Mouse (Mus musculus) neural tube, embryonic 14.5 days (tissue): ENCODE data around the gene Csrp2. TPM values are rescaled to one million over a fixed set of nuclear protein-coding genes. Genes with fewer than 3 reads are reported as not detected.

ENCODE experiments used
- ATAC-seq: fragments of 200-750 bp; cut with Nextera tagmentation; 2 replicates; pipeline ENCODE4 v1.8.0; 2017; ENCODE audit warnings: low read depth, mild to moderate bottlenecking, moderate TSS enrichment, moderate library complexity
- H3K27ac ChIP-seq: fragments of 300-500 bp; sonication (generic); 2 replicates; pipeline ENCODE4 v1.5.1; 2014; ENCODE audit warnings: low read depth, mild to moderate bottlenecking, control low read depth, low read length, moderate library complexity, mixed read lengths
- H3K27me3 ChIP-seq: fragments of 300-500 bp; sonication (generic); 2 replicates; pipeline ENCODE4 v1.6.1; 2014; ENCODE audit warnings: low read length; ENCODE audit not compliant: control insufficient read depth, insufficient read depth
- H3K36me3 ChIP-seq: fragments of 300-500 bp; sonication (generic); 2 replicates; pipeline ENCODE4 v1.6.1; 2014; ENCODE audit warnings: low read length, mixed read lengths; ENCODE audit not compliant: control insufficient read depth, insufficient read depth
- H3K4me1 ChIP-seq: fragments of 300-500 bp; sonication (generic); 2 replicates; pipeline ENCODE4 v1.6.1; 2014; ENCODE audit warnings: low read length; ENCODE audit not compliant: control insufficient read depth, insufficient read depth
- H3K4me2 ChIP-seq: fragments of 300-500 bp; sonication (generic); 2 replicates; pipeline ENCODE4 v1.6.1; 2014; ENCODE audit warnings: mild to moderate bottlenecking, low read depth, low read length, control low read depth
- H3K4me3 ChIP-seq: fragments of 300-500 bp; sonication (generic); 2 replicates; pipeline ENCODE4 v1.5.1; 2014; ENCODE audit warnings: low read depth, low read length, control low read depth, mixed read lengths
- H3K9ac ChIP-seq: fragments of 300-500 bp; sonication (generic); replicated peaks from 2 replicates; pipeline ENCODE4 v1.6.1; 2014; ENCODE audit warnings: low read depth, mild to moderate bottlenecking, control low read depth, low read length, mixed read lengths
- H3K9me3 ChIP-seq: fragments of 300-500 bp; sonication (generic); 2 replicates; pipeline ENCODE4 v1.6.1; 2016; ENCODE audit warnings: low read length; ENCODE audit not compliant: control insufficient read depth
- WGBS: fragments of 180-500 bp; shearing (Covaris S2); extraction: QIAGEN DNeasy Blood & Tissue Kit; methylation state at CpG from one replicate; pipeline ENCODE4 v1.1.7; 2014; 5-methylcytosine and 5-hydroxymethylcytosine counted together
- polyA plus RNA-seq: library from polyadenylated mRNA; unstranded; fragments of >200 nt; fragmentation: Nextera tagmentation; extraction: Ambion mirVana; gene quantifications from 2 replicates; pipeline ENCODE4 v1.2.1, GENCODE M21; 2014

The Csrp2 gene
- polyA plus RNA-seq, 1 experiment from 2014 or later, result 137 TPM

GRCm38 (mm10) chr10:110927491-110927890 lies 7.9 kb downstream of the Csrp2 start:
- H3K9me3 ChIP-seq, result no peaks in the 10 kb centered on the region
- no peak for ATAC-seq
- no peak overlapping the region for H3K4me3 ChIP-seq
- H3K9ac ChIP-seq, result no peak overlapping the region
- peaks cover 37% of the 10 kb centered on the region for H3K4me1 ChIP-seq
- H3K4me2 ChIP-seq, result no peak overlapping the region
- WGBS, result 63% methylated on average over 11 of the region's 11 CpGs
- no peaks in the 10 kb centered on the region for H3K27me3 ChIP-seq
- no peaks in the 10 kb centered on the region for H3K36me3 ChIP-seq
- peak overlapping the region; percentile 39; the same call in 1 of the 2 replicates for H3K27ac ChIP-seq

- Histone ChIP-seq H3K9me3 (no peaks in the 10 kb centered on the region), H3K27ac (0 out of 2 replicates have a peak overlapping the region, but pooled peaks have one; percentile 16), H3K36me3 (no peaks in the 10 kb centered on the region), H3K9ac (no peak overlapping the region), H3K27me3 (no peaks in the 10 kb centered on the region), H3K4me2 (no peak overlapping the region), H3K4me1 (peaks cover 31% of the 10 kb centered on the region), H3K4me3 (no peak overlapping the region)
- ATAC-seq, result no peak
- 46% methylated on average over 4 of the region's 4 CpGs for WGBS
Measured at GRCm38 (mm10) chr10:110929756-110930155, 10.2 kb downstream of the Csrp2 start.

GRCm38 (mm10) chr10:110931161-110931912 lies 11.7 kb downstream of the Csrp2 start:
- Histone ChIP-seq H3K4me3 (no peak overlapping the region), H3K4me2 (peak overlapping the region; percentile 29), H3K9ac (no peak overlapping the region; the same call in 1 of the 2 replicates), H3K9me3 (no peaks in the 10 kb centered on the region), H3K27ac (peak overlapping the region; percentile 83), H3K27me3 (no peaks in the 10 kb centered on the region), H3K36me3 (no peaks in the 10 kb centered on the region), H3K4me1 (peaks cover 31% of the 10 kb centered on the region)
- ATAC-seq, result peak; percentile 58; the same call in 1 of the 2 replicates
- WGBS, result 22% methylated on average over 13 of the region's 13 CpGs

- H3K27ac ChIP-seq, result peak overlapping the region; percentile 83
- H3K36me3 ChIP-seq, result no peaks in the 10 kb centered on the region
- H3K4me3 ChIP-seq, result no peak overlapping the region
- H3K9me3 ChIP-seq, result no peaks in the 10 kb centered on the region
- peak overlapping the region; percentile 29 for H3K4me2 ChIP-seq
- 47% methylated on average over 20 of the region's 20 CpGs for WGBS
- no peaks in the 10 kb centered on the region for H3K27me3 ChIP-seq
- no peak overlapping the region; the same call in 1 of the 2 replicates for H3K9ac ChIP-seq
- H3K4me1 ChIP-seq, result peaks cover 31% of the 10 kb centered on the region
- ATAC-seq, result peak; percentile 91
Measured at GRCm38 (mm10) chr10:110931913-110932560, 12.4 kb downstream of the Csrp2 start.

DNA sequence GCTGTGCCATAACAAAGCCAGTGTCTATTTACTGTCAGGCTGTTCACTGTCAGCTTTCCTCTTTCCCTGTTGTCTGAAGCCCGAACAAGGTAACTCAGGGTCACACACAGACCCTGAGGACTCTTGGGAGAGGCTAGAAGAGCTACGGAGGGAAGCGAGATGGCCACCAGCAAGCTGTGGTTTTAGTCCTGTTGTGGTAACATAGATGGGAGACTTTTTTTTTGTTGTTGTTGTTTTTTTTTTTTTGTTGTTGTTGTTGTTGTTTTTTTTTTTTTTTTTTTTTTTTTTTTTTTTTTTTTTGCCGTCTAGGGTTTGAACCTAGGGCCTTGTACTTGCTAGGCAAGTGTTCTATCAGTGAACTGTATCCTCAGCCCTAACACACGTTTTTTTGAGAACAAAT lies 14.0 kb downstream of the Csrp2 start:
- H3K4me2 ChIP-seq, result no peak overlapping the region
- no peaks in the 10 kb centered on the region for H3K9me3 ChIP-seq
- WGBS, result 78% methylated on average over 5 of the region's 5 CpGs
- no peak overlapping the region for H3K27ac ChIP-seq
- no peak overlapping the region for H3K9ac ChIP-seq
- H3K4me1 ChIP-seq, result peaks cover 31% of the 10 kb centered on the region
- no peaks in the 10 kb centered on the region for H3K36me3 ChIP-seq
- H3K4me3 ChIP-seq, result no peak overlapping the region
- no peak for ATAC-seq
- H3K27me3 ChIP-seq, result no peaks in the 10 kb centered on the region

- 87% methylated on average over 11 of the region's 11 CpGs for WGBS
- Histone ChIP-seq H3K27ac (no peak overlapping the region), H3K27me3 (no peaks in the 10 kb centered on the region), H3K4me1 (peaks cover 16% of the 10 kb centered on the region), H3K9ac (no peak overlapping the region), H3K9me3 (no peaks in the 10 kb centered on the region), H3K4me2 (no peak overlapping the region), H3K36me3 (0 out of 2 replicates have a peak, but pooled peaks cover 3% of the 10 kb centered on the region), H3K4me3 (no peak overlapping the region)
- no peak for ATAC-seq
Measured at GRCm38 (mm10) chr10:110935081-110935480, 15.5 kb downstream of the Csrp2 start.

DNA sequence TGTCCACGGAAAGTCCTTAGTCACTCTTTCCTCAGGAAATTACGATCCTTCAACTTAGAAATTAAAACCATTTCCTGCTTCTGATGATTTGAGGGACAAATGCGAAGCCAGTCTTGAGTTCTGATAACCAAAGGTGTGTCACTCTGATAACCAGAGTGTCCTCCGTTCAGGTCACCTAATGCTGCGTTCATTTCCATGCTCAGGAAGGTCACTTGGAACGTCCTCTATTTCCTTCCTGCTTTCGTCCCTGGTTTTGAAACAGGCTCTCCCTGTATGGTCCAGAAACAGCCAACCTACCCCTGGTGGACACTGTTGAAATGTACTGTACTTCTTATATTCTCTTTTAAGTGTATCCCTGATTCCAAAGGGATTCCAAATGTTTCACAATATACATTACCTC lies 16.1 kb downstream of the Csrp2 start:
- Histone ChIP-seq H3K9ac (no peak overlapping the region), H3K27ac (no peak overlapping the region), H3K4me1 (peaks cover 11% of the 10 kb centered on the region), H3K4me3 (no peak overlapping the region), H3K36me3 (0 out of 2 replicates have a peak, but pooled peaks cover 3% of the 10 kb centered on the region), H3K9me3 (no peaks in the 10 kb centered on the region), H3K4me2 (no peak overlapping the region), H3K27me3 (no peaks in the 10 kb centered on the region)
- WGBS, result 81% methylated on average over 7 of the region's 7 CpGs
- ATAC-seq, result no peak

DNA sequence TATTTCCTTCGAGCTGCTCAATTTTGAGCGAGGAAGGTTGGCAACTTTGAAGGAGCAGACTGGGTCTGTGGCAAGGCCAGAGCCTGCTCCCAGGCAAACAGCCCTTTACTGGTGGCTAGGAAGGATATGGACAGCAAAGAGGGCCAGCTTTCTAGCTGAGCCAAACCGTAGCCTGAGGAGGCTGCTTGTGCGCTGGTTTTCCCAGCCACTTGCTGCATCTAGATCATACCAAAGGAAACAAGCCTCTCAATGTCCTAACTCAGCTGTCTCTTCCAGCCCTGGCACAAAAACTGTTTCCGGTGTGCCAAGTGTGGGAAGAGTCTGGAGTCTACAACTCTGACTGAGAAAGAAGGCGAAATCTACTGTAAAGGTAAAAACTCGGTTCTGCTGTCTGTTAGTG lies 18.8 kb downstream of the Csrp2 start:
- Histone ChIP-seq H3K4me2 (no peak overlapping the region), H3K27me3 (no peaks in the 10 kb centered on the region), H3K27ac (no peak overlapping the region), H3K4me1 (no peaks in the 10 kb centered on the region), H3K9me3 (no peaks in the 10 kb centered on the region), H3K9ac (no peak overlapping the region), H3K4me3 (no peak overlapping the region), H3K36me3 (peaks cover 8% of the 10 kb centered on the region; the same call in 1 of the 2 replicates)
- WGBS, result 96% methylated on average over 7 of the region's 7 CpGs
- no peak for ATAC-seq
